Mouse (Mus musculus): ENCODE measurements around the gene Vwa3b. TPM values are rescaled to one million over a fixed set of nuclear protein-coding genes. Genes with fewer than 3 reads are reported as not detected.

The Vwa3b gene
- polyA plus RNA-seq, 1 experiment from 2014 or later = 0.39 TPM

GRCm38 (mm10) chr1:37065658-37066412, 39.4 kb downstream of the Vwa3b start:
- 93% methylated on average over 11 of the region's 11 CpGs for WGBS
- ATAC-seq (ENCODE audit: low read depth) = no peak

GRCm38 (mm10) chr1:37075759-37076158, 49.4 kb downstream of the Vwa3b start:
- H3K27me3 ChIP-seq (ENCODE audit: control insufficient read depth, insufficient read depth, low read length) = no peaks in the 10 kb centered on the region
- no peaks in the 10 kb centered on the region for H3K36me3 ChIP-seq (ENCODE audit: control insufficient read depth, insufficient read depth, low read length)
- no peaks in the 10 kb centered on the region for H3K4me1 ChIP-seq (ENCODE audit: control insufficient read depth, insufficient read depth, low read length)
- H3K9me3 ChIP-seq (ENCODE audit: control insufficient read depth, low read length) = no peaks in the 10 kb centered on the region
- no peak for ATAC-seq (ENCODE audit: low read depth)
- no peak overlapping the region for H3K4me3 ChIP-seq (ENCODE audit: low read depth, low read length)
- no peak overlapping the region for H3K27ac ChIP-seq (ENCODE audit: low read depth, low read length)
- no peak overlapping the region for H3K4me2 ChIP-seq (ENCODE audit: low read depth, low read length)
- WGBS = 93% methylated on average over 7 of the region's 7 CpGs
- no peak overlapping the region for H3K9ac ChIP-seq (replicated peaks; ENCODE audit: low read depth, low read length)

More at GRCm38 (mm10) chr1:37065658-37066412, 39.4 kb downstream of the Vwa3b start:
- no peaks in the 10 kb centered on the region for H3K36me3 ChIP-seq (ENCODE audit: control insufficient read depth, insufficient read depth, low read length)
- H3K4me1 ChIP-seq (ENCODE audit: control insufficient read depth, insufficient read depth, low read length) = no peaks in the 10 kb centered on the region
- H3K27me3 ChIP-seq (ENCODE audit: control insufficient read depth, insufficient read depth, low read length) = no peaks in the 10 kb centered on the region
- no peak overlapping the region for H3K27ac ChIP-seq (ENCODE audit: low read depth, low read length)
- H3K4me2 ChIP-seq (ENCODE audit: low read depth, low read length) = no peak overlapping the region
- no peaks in the 10 kb centered on the region for H3K9me3 ChIP-seq (ENCODE audit: control insufficient read depth, low read length)
- H3K4me3 ChIP-seq (ENCODE audit: low read depth, low read length) = no peak overlapping the region
- H3K9ac ChIP-seq (replicated peaks; ENCODE audit: low read depth, low read length) = no peak overlapping the region

GRCm38 (mm10) chr1:37077266-37077665, 50.9 kb downstream of the Vwa3b start:
- ATAC-seq (ENCODE audit: low read depth) = no peak
- H3K4me1 ChIP-seq (ENCODE audit: control insufficient read depth, insufficient read depth, low read length) = 0 out of 2 replicates have a peak, but pooled peaks cover 4% of the 10 kb centered on the region
- no peak overlapping the region for H3K27ac ChIP-seq (ENCODE audit: low read depth, low read length)
- 89% methylated on average over 9 of the region's 9 CpGs for whole genome bisulfite sequencing
- no peak overlapping the region for H3K4me3 ChIP-seq (ENCODE audit: low read depth, low read length)
- no peak overlapping the region for H3K9ac ChIP-seq (replicated peaks; ENCODE audit: low read depth, low read length)
- H3K27me3 ChIP-seq (ENCODE audit: control insufficient read depth, insufficient read depth, low read length) = no peaks in the 10 kb centered on the region
- H3K4me2 ChIP-seq (ENCODE audit: low read depth, low read length) = no peak overlapping the region
- H3K9me3 ChIP-seq (ENCODE audit: control insufficient read depth, low read length) = no peaks in the 10 kb centered on the region
- no peaks in the 10 kb centered on the region for H3K36me3 ChIP-seq (ENCODE audit: control insufficient read depth, insufficient read depth, low read length)

- no peak overlapping the region for H3K27ac ChIP-seq (ENCODE audit: low read depth, low read length)
- H3K27me3 ChIP-seq (ENCODE audit: control insufficient read depth, insufficient read depth, low read length) = no peaks in the 10 kb centered on the region
- H3K4me3 ChIP-seq (ENCODE audit: low read depth, low read length) = no peak overlapping the region
- H3K4me2 ChIP-seq (ENCODE audit: low read depth, low read length) = no peak overlapping the region
- 69% methylated on average over 14 of the region's 14 CpGs for WGBS
- no peaks in the 10 kb centered on the region for H3K36me3 ChIP-seq (ENCODE audit: control insufficient read depth, insufficient read depth, low read length)
- no peak for ATAC-seq (ENCODE audit: low read depth)
- H3K9ac ChIP-seq (replicated peaks; ENCODE audit: low read depth, low read length) = no peak overlapping the region
- 0 out of 2 replicates have a peak, but pooled peaks cover 4% of the 10 kb centered on the region for H3K4me1 ChIP-seq (ENCODE audit: control insufficient read depth, insufficient read depth, low read length)
- no peaks in the 10 kb centered on the region for H3K9me3 ChIP-seq (ENCODE audit: control insufficient read depth, low read length)
Observed at GRCm38 (mm10) chr1:37077955-37078549, 51.7 kb downstream of the Vwa3b start.

DNA sequence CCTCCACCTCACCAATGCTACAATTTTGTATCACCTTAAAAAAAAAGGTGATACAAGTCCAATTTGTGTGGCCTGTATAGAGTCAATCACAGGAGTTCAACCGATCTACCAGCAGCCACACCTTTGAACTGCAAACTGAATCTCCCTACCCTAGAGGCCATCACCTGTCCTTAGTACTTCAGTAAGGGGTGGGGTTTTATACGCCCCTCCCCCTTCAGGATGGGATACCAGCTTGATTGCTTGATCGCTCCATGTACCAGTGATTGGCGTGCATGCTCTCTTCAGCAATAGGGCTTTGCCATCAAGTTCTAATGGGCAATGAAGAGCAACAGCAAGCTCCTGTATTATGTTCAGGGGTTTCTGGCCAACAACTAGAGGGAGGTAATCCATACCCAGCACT, 54.0 kb downstream of the Vwa3b start:
- Histone ChIP-seq H3K27ac (ENCODE audit: low read depth, low read length) (no peak overlapping the region), H3K4me1 (ENCODE audit: control insufficient read depth, insufficient read depth, low read length) (0 out of 2 replicates have a peak, but pooled peaks cover 4% of the 10 kb centered on the region), H3K9me3 (ENCODE audit: control insufficient read depth, low read length) (no peaks in the 10 kb centered on the region), H3K4me3 (ENCODE audit: low read depth, low read length) (no peak overlapping the region), H3K9ac (replicated peaks; ENCODE audit: low read depth, low read length) (no peak overlapping the region), H3K27me3 (ENCODE audit: control insufficient read depth, insufficient read depth, low read length) (no peaks in the 10 kb centered on the region), H3K4me2 (ENCODE audit: low read depth, low read length) (no peak overlapping the region), H3K36me3 (ENCODE audit: control insufficient read depth, insufficient read depth, low read length) (no peaks in the 10 kb centered on the region)
- no peak for ATAC-seq (ENCODE audit: low read depth)
- 85% methylated on average over 4 of the region's 4 CpGs for WGBS

DNA sequence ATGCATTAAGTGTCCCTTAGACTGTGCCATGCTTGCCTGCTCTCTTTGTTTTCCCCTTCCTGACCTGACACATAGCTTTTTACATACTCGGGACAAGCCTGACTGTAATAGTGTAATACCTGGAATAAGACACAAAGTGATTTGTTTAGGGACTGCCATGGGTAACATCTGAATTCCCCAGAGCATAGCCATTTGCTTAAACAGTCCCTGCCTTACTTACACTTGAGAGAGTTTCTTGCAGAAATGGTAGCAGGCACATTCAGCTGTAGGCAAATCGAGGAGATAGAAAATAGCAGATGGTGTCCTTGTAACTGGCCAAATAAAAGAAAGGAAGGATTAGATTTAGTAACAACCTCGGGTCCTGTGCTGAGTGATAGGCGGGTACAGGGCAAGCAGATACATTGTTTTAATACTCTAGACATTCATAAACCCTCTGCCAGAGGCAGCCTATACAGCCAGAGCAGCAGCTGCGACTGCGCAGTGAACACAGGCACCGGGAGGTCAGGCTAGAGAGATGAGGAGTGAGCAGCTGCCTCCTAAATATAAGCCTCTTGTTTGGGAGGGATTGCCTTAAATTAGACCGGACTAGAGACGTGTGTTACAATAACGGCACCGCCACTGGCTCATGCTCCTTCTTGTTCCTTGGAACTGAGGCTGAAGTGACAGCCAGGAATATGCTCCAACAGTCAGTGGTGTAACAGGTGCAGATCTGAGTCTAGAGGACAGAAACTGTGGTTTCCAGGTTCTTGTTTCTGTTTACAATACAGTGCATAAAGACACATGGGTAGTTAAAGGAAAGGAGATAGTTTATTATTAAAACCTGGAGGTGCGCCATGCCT, 55.2 kb downstream of the Vwa3b start:
- Histone ChIP-seq H3K4me1 (ENCODE audit: control insufficient read depth, insufficient read depth, low read length) (0 out of 2 replicates have a peak, but pooled peaks cover 4% of the 10 kb centered on the region), H3K36me3 (ENCODE audit: control insufficient read depth, insufficient read depth, low read length) (no peaks in the 10 kb centered on the region), H3K9me3 (ENCODE audit: control insufficient read depth, low read length) (no peaks in the 10 kb centered on the region), H3K9ac (replicated peaks; ENCODE audit: low read depth, low read length) (no peak overlapping the region), H3K4me2 (ENCODE audit: low read depth, low read length) (0 out of 2 replicates have a peak overlapping the region, but pooled peaks have one; percentile 14), H3K27me3 (ENCODE audit: control insufficient read depth, insufficient read depth, low read length) (no peaks in the 10 kb centered on the region), H3K4me3 (ENCODE audit: low read depth, low read length) (no peak overlapping the region), H3K27ac (ENCODE audit: low read depth, low read length) (no peak overlapping the region)
- ATAC-seq (ENCODE audit: low read depth) = peak; percentile 77
- WGBS = 43% methylated on average over 12 of the region's 12 CpGs

DNA sequence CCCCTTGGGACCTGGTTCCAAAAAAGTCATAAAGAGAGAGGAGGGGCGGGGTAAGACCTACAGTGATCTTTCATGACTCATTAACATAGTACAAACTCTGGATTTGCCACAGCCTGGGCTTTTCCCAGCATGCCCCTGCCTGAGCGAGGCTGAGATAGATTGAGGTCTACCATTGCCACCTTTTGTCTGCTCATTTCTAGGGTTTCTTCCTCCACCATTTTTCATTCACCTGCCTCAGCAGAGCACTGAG, 55.7 kb downstream of the Vwa3b start:
- Histone ChIP-seq H3K4me1 (ENCODE audit: control insufficient read depth, insufficient read depth, low read length) (0 out of 2 replicates have a peak, but pooled peaks cover 4% of the 10 kb centered on the region), H3K36me3 (ENCODE audit: control insufficient read depth, insufficient read depth, low read length) (no peaks in the 10 kb centered on the region), H3K9me3 (ENCODE audit: control insufficient read depth, low read length) (no peaks in the 10 kb centered on the region), H3K4me3 (ENCODE audit: low read depth, low read length) (no peak overlapping the region), H3K27me3 (ENCODE audit: control insufficient read depth, insufficient read depth, low read length) (no peaks in the 10 kb centered on the region), H3K9ac (replicated peaks; ENCODE audit: low read depth, low read length) (no peak overlapping the region), H3K27ac (ENCODE audit: low read depth, low read length) (no peak overlapping the region), H3K4me2 (ENCODE audit: low read depth, low read length) (no peak overlapping the region)
- ATAC-seq (ENCODE audit: low read depth) = no peak
- WGBS = 80% methylated on average over 2 of the region's 2 CpGs

GRCm38 (mm10) chr1:37084075-37084474, 57.7 kb downstream of the Vwa3b start:
- Histone ChIP-seq H3K9me3 (ENCODE audit: control insufficient read depth, low read length) (no peaks in the 10 kb centered on the region), H3K4me3 (ENCODE audit: low read depth, low read length) (no peak overlapping the region), H3K27ac (ENCODE audit: low read depth, low read length) (no peak overlapping the region), H3K36me3 (ENCODE audit: control insufficient read depth, insufficient read depth, low read length) (no peaks in the 10 kb centered on the region), H3K9ac (replicated peaks; ENCODE audit: low read depth, low read length) (no peak overlapping the region), H3K4me2 (ENCODE audit: low read depth, low read length) (no peak overlapping the region), H3K4me1 (ENCODE audit: control insufficient read depth, insufficient read depth, low read length) (0 out of 2 replicates have a peak, but pooled peaks cover 4% of the 10 kb centered on the region), H3K27me3 (ENCODE audit: control insufficient read depth, insufficient read depth, low read length) (no peaks in the 10 kb centered on the region)
- ATAC-seq (ENCODE audit: low read depth) = no peak
- 76% methylated on average over 2 of the region's 2 CpGs for WGBS

DNA sequence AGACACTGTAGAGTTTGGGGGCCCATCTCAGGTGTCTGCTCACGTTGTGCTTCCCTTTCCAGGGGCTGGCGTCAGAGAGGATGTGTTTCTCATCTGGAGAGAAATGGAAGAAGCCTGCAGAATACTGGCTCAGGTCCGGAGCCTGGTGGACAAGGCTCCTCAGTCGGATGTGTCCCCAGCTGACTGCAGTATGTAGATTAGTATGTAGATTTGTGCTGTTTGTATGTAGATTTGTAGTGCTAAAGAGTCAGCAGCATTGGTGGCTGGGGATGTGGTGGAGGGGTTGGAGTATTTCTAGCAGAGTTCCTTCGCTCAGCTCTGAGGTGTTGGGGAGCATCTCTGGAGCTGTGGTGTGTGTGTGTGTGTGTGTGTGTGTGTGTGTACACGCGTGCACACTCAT, 58.8 kb downstream of the Vwa3b start:
- no peak for ATAC-seq (ENCODE audit: low read depth)
- Histone ChIP-seq H3K9ac (replicated peaks; ENCODE audit: low read depth, low read length) (no peak overlapping the region), H3K4me2 (ENCODE audit: low read depth, low read length) (no peak overlapping the region), H3K27me3 (ENCODE audit: control insufficient read depth, insufficient read depth, low read length) (no peaks in the 10 kb centered on the region), H3K4me3 (ENCODE audit: low read depth, low read length) (no peak overlapping the region), H3K27ac (ENCODE audit: low read depth, low read length) (no peak overlapping the region), H3K4me1 (ENCODE audit: control insufficient read depth, insufficient read depth, low read length) (0 out of 2 replicates have a peak, but pooled peaks cover 4% of the 10 kb centered on the region), H3K36me3 (ENCODE audit: control insufficient read depth, insufficient read depth, low read length) (no peaks in the 10 kb centered on the region), H3K9me3 (ENCODE audit: control insufficient read depth, low read length) (no peaks in the 10 kb centered on the region)
- 43% methylated on average over 7 of the region's 7 CpGs for WGBS
